Mouse (Mus musculus): ENCODE measurements around the gene Scyl1. TPM values are rescaled to one million over a fixed set of nuclear protein-coding genes. Genes with fewer than 3 reads are reported as not detected.

Scyl1 gene
- total and polyA plus RNA-seq, 3 experiments, result 36.0 to 64.1 TPM; not detected in 1

DNA sequence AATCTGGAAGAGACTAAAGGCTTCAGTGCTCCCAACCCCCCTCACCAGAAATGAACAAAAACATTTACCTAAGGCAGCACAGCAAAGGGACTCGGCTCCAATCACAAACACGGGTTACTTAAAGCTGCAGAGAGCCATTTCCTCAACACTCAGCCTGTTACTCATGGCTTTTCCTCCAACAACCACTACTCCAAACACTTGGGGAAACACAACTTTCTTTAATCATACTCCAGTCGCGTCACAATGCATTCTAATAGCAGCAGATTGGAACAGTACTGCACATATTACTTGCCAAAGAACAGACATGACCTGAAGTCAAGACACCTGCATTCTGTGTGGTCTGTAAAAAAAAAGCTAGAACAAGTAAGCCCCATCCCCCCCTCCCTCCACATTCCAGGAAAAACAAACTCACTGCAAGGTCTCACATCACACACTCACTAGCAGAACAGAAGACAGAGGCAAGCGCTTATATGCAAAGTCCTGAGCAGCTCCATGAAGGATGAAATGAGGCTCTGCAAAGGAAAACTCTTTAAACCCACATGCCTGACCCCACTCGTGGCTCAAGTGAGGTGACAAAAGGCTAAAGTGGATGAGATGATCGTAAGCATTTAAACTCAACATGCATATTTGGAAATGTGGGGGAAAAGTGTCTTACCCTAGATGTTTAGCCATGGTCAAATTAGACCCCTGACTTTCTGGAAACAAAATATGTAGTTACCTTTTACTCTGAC, 26.3 kb upstream of the Scyl1 start:
- peak overlapping the region; percentile 90 for H3K9ac ChIP-seq (ENCODE audit: control insufficient read depth, low read depth, low read length, poor library complexity, severe bottlenecking)

GRCm38 (mm10) chr19:5796573-5797111, 25.4 kb upstream of the Scyl1 start:
- Histone ChIP-seq H3K27ac (ENCODE audit: control insufficient read depth, low read depth, low read length) (peak overlapping the region; percentile 11; the same call in 1 of the 2 replicates), H3K27me3 (ENCODE audit: control insufficient read depth in 1 of 2, insufficient read depth in 2 of 2, low read length in 2 of 2) (no peaks in the 10 kb centered on the region), H3K4me3 (ENCODE audit: control insufficient read depth in 1 of 2, insufficient read depth in 1 of 2, low read depth in 2 of 2, low read length in 2 of 2) (peak overlapping the region in 1 of 2 experiments; percentile 14; a peak in 1 of 4 replicates), H3K9ac (ENCODE audit: control insufficient read depth, low read depth, low read length, poor library complexity, severe bottlenecking) (peak overlapping the region; percentile 90), H3K9me3 (replicated peaks; ENCODE audit: insufficient read depth, low read length) (no peaks in the 10 kb centered on the region), H3K4me1 (ENCODE audit: control insufficient read depth in 1 of 2, insufficient read depth in 2 of 2, low read length in 2 of 2) (peaks cover 0 to 18% of the 10 kb centered on the region in 2 experiments; a peak in 1 of 4 replicates), H3K36me3 (ENCODE audit: control insufficient read depth in 1 of 2, insufficient read depth in 2 of 2, low read length in 2 of 2) (peaks cover 15 to 33% of the 10 kb centered on the region in 2 experiments), H3K79me2 (ENCODE audit: control insufficient read depth, insufficient read depth, low read length, poor library complexity) (peaks cover 37% of the 10 kb centered on the region)
- TF ChIP-seq POLR2AphosphoS2 (IDR thresholded peaks at IDR 0.05; ENCODE audit: low read length) (0 out of 2 replicates have a peak, but pooled peaks have one; percentile 6), POLR2A (IDR thresholded peaks at IDR 0.05; ENCODE audit: control insufficient read depth in 1 of 2, insufficient read depth in 1 of 2, low read depth in 1 of 2, low read length in 2 of 2, poor library complexity in 1 of 2) (peak in 1 of 2 experiments; percentile 33; a peak in 2 of 4 replicates), KAT2A (conservative IDR thresholded peaks at IDR 0.05; ENCODE audit: low read depth, low read length) (no peak)
- DNase-seq (ENCODE audit: low read depth, low spot score), result no peak

More for the DNA sequence above, 26.3 kb upstream of the Scyl1 start:
- H3K4me1 ChIP-seq (ENCODE audit: control insufficient read depth in 1 of 2, insufficient read depth in 2 of 2, low read length in 2 of 2), result peaks cover 0 to 18% of the 10 kb centered on the region in 2 experiments; a peak in 1 of 4 replicates
- H3K9me3 ChIP-seq (replicated peaks; ENCODE audit: insufficient read depth, low read length), result no peaks in the 10 kb centered on the region
- H3K4me3 ChIP-seq (ENCODE audit: control insufficient read depth in 1 of 2, insufficient read depth in 1 of 2, low read depth in 2 of 2, low read length in 2 of 2), result peak overlapping the region; percentile 54 to 58
- TF ChIP-seq ZMIZ1 (IDR thresholded peaks at IDR 0.05; ENCODE audit: low read depth, low read length) (peak; percentile 33; the same call in 1 of the 2 replicates), EP300 (IDR thresholded peaks at IDR 0.05; ENCODE audit: low read depth in 1 of 2, low read length in 2 of 2) (no peak)
- H3K27me3 ChIP-seq (ENCODE audit: control insufficient read depth in 1 of 2, insufficient read depth in 2 of 2, low read length in 2 of 2), result no peaks in the 10 kb centered on the region
- H3K79me2 ChIP-seq (ENCODE audit: control insufficient read depth, insufficient read depth, low read length, poor library complexity), result peaks cover 44% of the 10 kb centered on the region
- H3K36me3 ChIP-seq (ENCODE audit: control insufficient read depth in 1 of 2, insufficient read depth in 2 of 2, low read length in 2 of 2), result peaks cover 15 to 33% of the 10 kb centered on the region in 2 experiments
- DNase-seq (ENCODE audit: low read depth, low spot score), result peak; percentile 43
- H3K27ac ChIP-seq (ENCODE audit: control insufficient read depth, low read depth, low read length), result peak overlapping the region; percentile 59

- Histone ChIP-seq H3K9ac (ENCODE audit: control insufficient read depth, low read depth, low read length, poor library complexity, severe bottlenecking) (peak overlapping the region; percentile 13; the same call in 1 of the 2 replicates), H3K27me3 (ENCODE audit: control insufficient read depth in 1 of 2, insufficient read depth in 2 of 2, low read length in 2 of 2) (no peaks in the 10 kb centered on the region), H3K4me3 (ENCODE audit: control insufficient read depth in 1 of 2, insufficient read depth in 1 of 2, low read depth in 2 of 2, low read length in 2 of 2) (peak overlapping the region in 1 of 2 experiments; percentile 2; a peak in 1 of 4 replicates), H3K79me2 (ENCODE audit: control insufficient read depth, insufficient read depth, low read length, poor library complexity) (peaks cover 30% of the 10 kb centered on the region), H3K27ac (ENCODE audit: control insufficient read depth, low read depth, low read length) (peak overlapping the region; percentile 6; the same call in 1 of the 2 replicates), H3K9me3 (replicated peaks; ENCODE audit: insufficient read depth, low read length) (no peaks in the 10 kb centered on the region), H3K4me1 (ENCODE audit: control insufficient read depth in 1 of 2, insufficient read depth in 2 of 2, low read length in 2 of 2) (peaks cover 0 to 20% of the 10 kb centered on the region in 2 experiments; a peak in 1 of 4 replicates), H3K36me3 (ENCODE audit: control insufficient read depth in 1 of 2, insufficient read depth in 2 of 2, low read length in 2 of 2) (peaks cover 15 to 33% of the 10 kb centered on the region in 2 experiments)
- peak; percentile 36 for DNase-seq (ENCODE audit: low read depth, low spot score)
- TF ChIP-seq UBTF (IDR thresholded peaks at IDR 0.05; ENCODE audit: borderline replicate concordance, insufficient read depth, low read depth, low read length), result no peak
- TF ChIP-seq SMC3 (IDR thresholded peaks at IDR 0.05; ENCODE audit: low read depth, low read length), result no peak; the same call in 1 of the 2 replicates
- TF ChIP-seq ZKSCAN1 (IDR thresholded peaks at IDR 0.05; ENCODE audit: low read depth, low read length), result no peak
- TF ChIP-seq POLR2AphosphoS2 (IDR thresholded peaks at IDR 0.05; ENCODE audit: low read length), result peak; percentile 6; the same call in 1 of the 2 replicates
- no peak for TF ChIP-seq NRF1 (IDR thresholded peaks at IDR 0.05; ENCODE audit: insufficient read depth, low read depth, low read length, poor library complexity, severe bottlenecking)
- no peak for TF ChIP-seq JUND (IDR thresholded peaks at IDR 0.05; ENCODE audit: low read depth, low read length)
- TF ChIP-seq MAZ (IDR thresholded peaks at IDR 0.05; ENCODE audit: low read depth, low read length), result no peak
- TF ChIP-seq ETS1 (IDR thresholded peaks at IDR 0.05; ENCODE audit: low read depth, low read length), result no peak
- no peak; a peak in 1 of 4 replicates for TF ChIP-seq POLR2A (IDR thresholded peaks at IDR 0.05; ENCODE audit: control insufficient read depth in 1 of 2, insufficient read depth in 1 of 2, low read depth in 1 of 2, low read length in 2 of 2, poor library complexity in 1 of 2)
- TF ChIP-seq E2F4 (IDR thresholded peaks at IDR 0.05; ENCODE audit: borderline replicate concordance, low read depth, low read length), result no peak
- no peak for TF ChIP-seq USF1 (IDR thresholded peaks at IDR 0.05; ENCODE audit: low read depth, low read length)
- no peak for TF ChIP-seq MYC (IDR thresholded peaks at IDR 0.05; ENCODE audit: low read depth, low read length)
- no peak for TF ChIP-seq ZNF384 (IDR thresholded peaks at IDR 0.05; ENCODE audit: low read depth, low read length)
- peak; percentile 27; the same call in 1 of the 2 replicates for TF ChIP-seq SIN3A (IDR thresholded peaks at IDR 0.05; ENCODE audit: low read length)
- TF ChIP-seq RAD21 (IDR thresholded peaks at IDR 0.05; ENCODE audit: low read depth, low read length), result no peak
- no peak for TF ChIP-seq GABPA (IDR thresholded peaks at IDR 0.05; ENCODE audit: low read depth, low read length)
Observed at GRCm38 (mm10) chr19:5795668-5796572, 24.7 kb upstream of the Scyl1 start.
